ENCODE assay signal across 9 mouse cellular contexts in the genomic region with DNA sequence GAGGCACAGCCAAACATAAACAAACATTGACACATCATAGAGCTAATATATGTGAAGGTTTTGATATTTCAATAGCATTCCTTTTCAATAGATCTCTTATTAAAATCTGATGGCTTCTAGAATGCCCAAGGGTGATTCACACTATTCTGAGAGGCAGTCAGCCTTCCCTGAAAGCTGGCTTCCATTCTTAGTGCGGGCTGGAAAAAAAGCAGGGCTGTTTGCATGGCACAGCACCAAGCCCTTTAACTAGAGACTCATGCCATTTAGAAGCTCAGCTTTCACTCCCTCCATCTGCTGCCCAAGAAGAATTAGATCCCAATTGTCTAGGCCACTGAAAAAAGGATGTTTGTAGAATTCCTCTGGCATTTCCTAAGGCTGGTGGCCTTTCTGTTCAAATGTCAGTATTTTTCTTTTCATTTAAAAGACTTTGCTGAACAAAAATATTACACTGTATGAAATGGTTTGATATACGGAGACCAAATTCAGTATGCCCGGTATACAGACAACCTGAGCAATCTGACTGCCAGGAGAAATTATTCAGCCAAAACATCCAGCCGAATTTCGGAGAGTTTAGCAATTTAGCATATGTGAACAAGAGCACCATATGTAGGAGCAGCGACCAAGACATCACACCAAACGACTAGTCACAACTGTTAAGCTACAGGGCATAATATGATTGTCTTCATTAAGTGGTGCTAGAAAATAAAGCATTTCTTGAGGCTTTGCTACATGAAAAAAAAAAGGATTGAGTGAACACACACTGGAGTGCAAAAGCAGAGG.
A peak's percentile ranks its signal among the peaks of the same experiment; 100 is the strongest.
DNase-seq lines count a peak whose midpoint lies in the region; ATAC-seq and TF ChIP-seq lines count a peak whose summit lies in the region.
"Had no signal": no experiment of that assay in that cellular context is flagged by ENCODE, and none has a peak within 500 bp of the region (broad histone marks: within the 10 kb centered on the region; RNA-seq: fewer than 3 reads in every experiment).

No protein-coding gene starts in this region.

- H3K9me3 ChIP-seq in midbrain, embryonic 11.5 days (ENCODE audit: control insufficient read depth, low read length): no peaks in the 10 kb centered on the region
- H3K9me3 ChIP-seq in midbrain, embryonic 10.5 days (replicated peaks): no peaks in the 10 kb centered on the region
- H3K9me3 ChIP-seq in forebrain, embryonic 15.5 days: no peaks in the 10 kb centered on the region
- no peaks in the 10 kb centered on the region for H3K9me3 ChIP-seq in intestine, postnatal 0 days (ENCODE audit: control insufficient read depth)
- H3K9me3 ChIP-seq: embryonic facial prominence, embryonic 15.5 days had no signal

- no peaks in the 10 kb centered on the region for H3K4me1 ChIP-seq in midbrain, embryonic 11.5 days (ENCODE audit: control insufficient read depth, insufficient read depth, low read length)
- 0 out of 2 replicates have a peak, but pooled peaks cover 3% of the 10 kb centered on the region for H3K4me1 ChIP-seq in midbrain, embryonic 10.5 days
- peaks cover 34% of the 10 kb centered on the region for H3K4me1 ChIP-seq in forebrain, embryonic 15.5 days
- H3K4me1 ChIP-seq in intestine, postnatal 0 days (replicated peaks; ENCODE audit: control insufficient read depth, insufficient read depth, low read length): no peaks in the 10 kb centered on the region

- H3K36me3 ChIP-seq in midbrain, embryonic 11.5 days (ENCODE audit: control insufficient read depth, insufficient read depth, low read length): no peaks in the 10 kb centered on the region
- no peaks in the 10 kb centered on the region for H3K36me3 ChIP-seq in midbrain, embryonic 10.5 days
- H3K36me3 ChIP-seq in forebrain, embryonic 15.5 days: no peaks in the 10 kb centered on the region
- no peaks in the 10 kb centered on the region for H3K36me3 ChIP-seq in intestine, postnatal 0 days (ENCODE audit: control insufficient read depth, insufficient read depth)
- H3K36me3 ChIP-seq: embryonic facial prominence, embryonic 15.5 days had no signal

- ATAC-seq in midbrain, embryonic 11.5 days (ENCODE audit: low FRiP score): no peak
- peak; percentile 92 for ATAC-seq in forebrain, embryonic 15.5 days (replicated peaks)
- ATAC-seq in intestine, postnatal 0 days: no peak

- TF ChIP-seq CTCF in intestine, postnatal 0 days (IDR thresholded peaks at IDR 0.05; ENCODE audit: low read depth): no peak

- WGBS in midbrain, embryonic 11.5 days: 79% methylated on average over 7 of the region's 7 CpGs
- WGBS in midbrain, embryonic 10.5 days: 77% methylated on average over 7 of the region's 7 CpGs
- WGBS in forebrain, embryonic 15.5 days: 19% methylated on average over 7 of the region's 7 CpGs
- WGBS in intestine, postnatal 0 days: 82% methylated on average over 7 of the region's 7 CpGs

- no peak overlapping the region for H3K4me3 ChIP-seq in midbrain, embryonic 11.5 days (ENCODE audit: low read depth, low read length)
- no peak overlapping the region for H3K4me3 ChIP-seq in midbrain, embryonic 10.5 days
- no peak overlapping the region for H3K4me3 ChIP-seq in forebrain, embryonic 15.5 days
- no peak overlapping the region for H3K4me3 ChIP-seq in intestine, postnatal 0 days (ENCODE audit: low read depth, low read length)
- H3K4me3 ChIP-seq: embryonic facial prominence, embryonic 15.5 days had no signal

- no peak overlapping the region for H3K4me2 ChIP-seq in midbrain, embryonic 11.5 days
- H3K4me2 ChIP-seq in forebrain, embryonic 15.5 days (replicated peaks): peak overlapping the region; percentile 22
- no peak overlapping the region for H3K4me2 ChIP-seq in intestine, postnatal 0 days (replicated peaks; ENCODE audit: low read depth)
- H3K4me2 ChIP-seq: embryonic facial prominence, embryonic 15.5 days had no signal

- H3K9ac ChIP-seq in midbrain, embryonic 11.5 days (ENCODE audit: low read length): no peak overlapping the region
- no peak overlapping the region for H3K9ac ChIP-seq in forebrain, embryonic 15.5 days (replicated peaks)
- H3K9ac ChIP-seq in intestine, postnatal 0 days (ENCODE audit: low read depth, low read length): no peak overlapping the region
- H3K9ac ChIP-seq: embryonic facial prominence, embryonic 15.5 days had no signal

- peak; percentile 80 for DNase-seq in midbrain, embryonic 11.5 days (ENCODE audit: low spot score, missing footprints)
- DNase-seq in midbrain, embryonic 10.5 days (ENCODE audit: low spot score): no peak
- DNase-seq in left cerebral cortex, adult 18-20 months (ENCODE audit: low spot score in 2 of 2): peak; percentile 39 to 54
- DNase-seq in skeletal muscle tissue, adult 2 months (ENCODE audit: low read depth, low spot score): peak; percentile 5
- DNase-seq in spleen, postnatal 36 days (ENCODE audit: low spot score in 2 of 2): no peak

- no peak overlapping the region; the same call in 1 of the 2 replicates for H3K27ac ChIP-seq in midbrain, embryonic 11.5 days (ENCODE audit: low read depth, low read length)
- H3K27ac ChIP-seq in midbrain, embryonic 10.5 days (replicated peaks): no peak overlapping the region
- peak overlapping the region; percentile 83 for H3K27ac ChIP-seq in forebrain, embryonic 15.5 days (replicated peaks)
- H3K27ac ChIP-seq in intestine, postnatal 0 days (ENCODE audit: low read depth, low read length): no peak overlapping the region
- H3K27ac ChIP-seq: embryonic facial prominence, embryonic 15.5 days; kidney, postnatal 0 days had no signal

- H3K27me3 ChIP-seq in midbrain, embryonic 11.5 days (ENCODE audit: control insufficient read depth, insufficient read depth, low read length): no peaks in the 10 kb centered on the region
- no peaks in the 10 kb centered on the region for H3K27me3 ChIP-seq in midbrain, embryonic 10.5 days (ENCODE audit: low read depth, poor library complexity, severe bottlenecking)
- no peaks in the 10 kb centered on the region for H3K27me3 ChIP-seq in forebrain, embryonic 15.5 days
- H3K27me3 ChIP-seq in intestine, postnatal 0 days (replicated peaks; ENCODE audit: control insufficient read depth, insufficient read depth, low read length): no peaks in the 10 kb centered on the region
- H3K27me3 ChIP-seq: embryonic facial prominence, embryonic 15.5 days had no signal

Comparison
In these comparisons a context has a peak if more than half of its experiments do, and no peak if none do; other contexts are left out.
1. DNase-seq: peak in midbrain, embryonic 11.5 days (single experiment), left cerebral cortex, adult 18-20 months (2 of 2) and skeletal muscle tissue, adult 2 months (single experiment); none in midbrain, embryonic 10.5 days (single experiment) and spleen, postnatal 36 days (0 of 2).